7 mouse cellular contexts compared by ENCODE assay signal in genomic region chr14:12823781-12824180, GRCm38 (mm10). TPM values are rescaled to one million over a fixed set of nuclear protein-coding genes. Genes with fewer than 3 reads are reported as not detected.
A peak's percentile ranks its signal among the peaks of the same experiment; 100 is the strongest.
DNase-seq lines count a peak whose midpoint lies in the region; ATAC-seq and TF ChIP-seq lines count a peak whose summit lies in the region.

No protein-coding gene starts in this region.

- no peak for TF ChIP-seq POLR2A in cortical plate, adult 2 months (IDR thresholded peaks at IDR 0.05; ENCODE audit: extremely low read depth, insufficient read depth, low read length)

- peak overlapping the region; percentile 78; the same call in 1 of the 2 replicates for H3K4me3 ChIP-seq in cortical plate, adult 2 months (ENCODE audit: insufficient read depth, low read length)
- H3K4me3 ChIP-seq in hindbrain, postnatal 0 days (ENCODE audit: low read length): no peak overlapping the region

- no peaks in the 10 kb centered on the region for H3K9me3 ChIP-seq in hindbrain, postnatal 0 days (ENCODE audit: low read length)

- no peak overlapping the region for H3K27ac ChIP-seq in cortical plate, adult 2 months (ENCODE audit: insufficient read depth, low read length)
- H3K27ac ChIP-seq in hindbrain, postnatal 0 days: peak overlapping the region; percentile 97; the same call in 1 of the 2 replicates

- H3K9ac ChIP-seq in hindbrain, postnatal 0 days (replicated peaks; ENCODE audit: low read length): peak overlapping the region; percentile 96; the same call in 1 of the 2 replicates

- WGBS in hindbrain, postnatal 0 days: 13% methylated on average over 6 of the region's 6 CpGs

- DNase-seq in lung, postnatal 14 days: peak; percentile 3
- DNase-seq in lung, postnatal 25 days (ENCODE audit: low spot score): no peak
- peak; percentile 36 for DNase-seq in hindbrain, postnatal 0 days (ENCODE audit: low spot score)
- peak; percentile 72 for DNase-seq in retina, postnatal 1 day
- no peak for DNase-seq in spleen, postnatal 14 days (ENCODE audit: low spot score in 2 of 2)
- DNase-seq in frontal cortex, postnatal 10 days (ENCODE audit: low spot score in 2 of 2): no peak

- H3K4me2 ChIP-seq in hindbrain, postnatal 0 days (ENCODE audit: low read depth, low read length): peak overlapping the region; percentile 70

- ATAC-seq in hindbrain, postnatal 0 days: no peak

- H3K27me3 ChIP-seq in hindbrain, postnatal 0 days (ENCODE audit: insufficient read depth, low read length): no peaks in the 10 kb centered on the region

- H3K36me3 ChIP-seq in hindbrain, postnatal 0 days (ENCODE audit: insufficient read depth, low read length): no peaks in the 10 kb centered on the region

- peaks cover 2% of the 10 kb centered on the region; the same call in 1 of the 2 replicates for H3K4me1 ChIP-seq in cortical plate, adult 2 months (ENCODE audit: control insufficient read depth, insufficient read depth, low read length)
- H3K4me1 ChIP-seq in hindbrain, postnatal 0 days (ENCODE audit: insufficient read depth, low read length): 0 out of 2 replicates have a peak, but pooled peaks cover 5% of the 10 kb centered on the region

- TF ChIP-seq CTCF in cortical plate, adult 2 months (IDR thresholded peaks at IDR 0.05; ENCODE audit: extremely low read depth, insufficient read depth, low read length): no peak
- TF ChIP-seq CTCF in hindbrain, postnatal 0 days (IDR thresholded peaks at IDR 0.05; ENCODE audit: low read depth): no peak

RNA-seq across cellular contexts. Expression of gene Cadps, which starts 0.9 kb away (rescaled TPM):
- 187 and 207 TPM in 2 replicates for polyA plus RNA-seq in cortical plate, adult 2 months (2012; rRNA removed)
- 176 and 190 TPM in 2 replicates for total RNA-seq in hindbrain, postnatal 0 days (2014; rRNA removed)
- polyA plus RNA-seq in hindbrain, postnatal 0 days (2015; fragmentation: Nextera tagmentation; extraction: Ambion mirVana): 31.1 and 33.4 TPM in 2 replicates

Comparison
In these comparisons a context has a peak if more than half of its experiments do, and no peak if none do; other contexts are left out.
1. DNase-seq: peak in lung, postnatal 14 days (single experiment), hindbrain, postnatal 0 days (single experiment) and retina, postnatal 1 day (single experiment); none in lung, postnatal 25 days (single experiment), spleen, postnatal 14 days (0 of 2) and frontal cortex, postnatal 10 days (0 of 2).